Mouse (Mus musculus): ENCODE measurements around the gene Tmem211.
A peak's percentile ranks its signal among the peaks of the same experiment; 100 is the strongest.

Gene Tmem211

DNA sequence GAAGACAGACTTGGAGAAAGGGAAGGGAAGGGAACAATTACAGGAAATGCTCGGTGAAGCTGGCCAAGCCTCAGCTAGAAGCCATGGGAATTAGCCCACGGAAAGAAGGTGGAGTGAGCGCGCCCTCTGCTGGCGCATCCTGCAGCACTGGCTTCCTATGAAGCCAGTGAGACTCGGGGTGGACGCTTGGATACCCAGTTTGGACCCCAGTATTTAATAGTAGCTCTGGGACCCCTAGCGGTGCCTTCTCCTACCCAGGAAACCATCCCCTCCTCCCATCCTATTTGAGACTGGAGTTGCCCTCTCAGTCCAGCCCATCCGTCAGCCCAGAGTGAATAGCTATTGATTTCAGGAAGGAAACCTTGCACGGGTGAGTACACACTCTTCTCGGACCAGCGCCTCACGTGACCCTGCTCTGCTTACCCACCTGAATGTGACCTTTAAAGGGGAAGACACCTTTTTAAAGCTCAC lies at the start of gene Tmem211:
Gene Tmem211, plus strand, starts transcription at position 278 of the 471 bp plus-strand sequence.
- peak; percentile 66 for DNase-seq (ENCODE audit: low spot score)

DNA sequence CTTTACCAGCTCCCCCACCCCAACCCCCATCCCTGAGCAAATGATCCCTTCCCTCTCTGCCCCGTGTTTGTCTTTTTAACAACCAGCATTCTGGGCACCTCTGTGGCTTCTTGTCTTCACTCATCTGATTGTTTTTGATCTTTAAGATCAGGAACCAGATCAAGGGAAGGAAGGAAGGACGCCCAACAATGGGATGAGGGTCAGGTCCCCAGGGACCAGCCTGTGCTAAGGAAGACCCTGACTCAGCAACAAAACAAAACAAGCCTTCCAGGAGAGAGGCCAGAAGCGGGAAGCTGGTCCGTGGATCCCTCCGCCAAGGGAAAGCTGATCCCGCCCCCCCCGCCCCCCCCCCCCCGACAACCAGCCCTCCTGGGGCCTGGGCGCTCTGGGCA lies 47.3 kb upstream of the Tmem211 start:
- no peak for DNase-seq (ENCODE audit: low spot score)

DNA sequence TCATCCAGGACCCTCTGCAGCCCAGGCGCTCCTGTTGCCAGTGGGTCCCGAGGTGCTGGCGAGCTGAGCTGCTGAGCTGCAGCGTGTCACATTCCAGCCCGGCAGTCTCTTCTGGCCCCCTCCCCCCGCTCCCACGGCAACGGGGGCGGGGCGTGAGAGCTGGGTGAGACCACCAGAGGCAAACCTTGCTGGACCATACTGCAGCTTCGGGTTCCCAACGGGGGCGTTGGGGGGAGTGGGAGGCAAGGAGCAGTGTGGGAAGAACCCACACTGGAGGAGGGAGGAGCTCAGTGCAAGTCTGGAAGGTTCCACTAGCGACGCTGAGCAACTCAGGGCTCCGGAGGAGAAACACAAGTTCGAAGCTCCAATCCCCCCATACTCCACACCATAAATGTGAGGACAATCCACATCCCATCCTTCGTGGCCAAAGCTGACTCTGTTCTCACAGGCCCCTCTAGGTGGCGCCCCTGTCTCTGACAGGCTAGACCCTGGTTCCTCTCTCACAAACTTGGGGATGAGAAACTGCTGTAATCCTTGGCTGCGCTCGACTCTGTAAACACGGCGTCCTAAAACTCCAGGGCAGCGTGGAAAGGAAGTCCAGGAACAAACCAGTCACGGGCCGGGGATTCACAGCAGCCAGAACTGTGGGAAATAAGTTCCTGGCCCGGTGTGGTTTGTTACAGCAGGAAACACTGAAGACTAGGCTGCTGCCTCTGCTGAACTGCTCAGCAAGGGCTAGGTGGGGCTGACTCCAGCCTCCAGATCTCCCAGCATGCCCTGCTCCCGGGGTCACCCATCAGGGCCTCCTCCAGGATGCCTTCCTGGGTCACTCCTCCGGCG lies 46.6 kb upstream of the Tmem211 start:
- peak; percentile 77 for DNase-seq (ENCODE audit: low spot score)

DNA sequence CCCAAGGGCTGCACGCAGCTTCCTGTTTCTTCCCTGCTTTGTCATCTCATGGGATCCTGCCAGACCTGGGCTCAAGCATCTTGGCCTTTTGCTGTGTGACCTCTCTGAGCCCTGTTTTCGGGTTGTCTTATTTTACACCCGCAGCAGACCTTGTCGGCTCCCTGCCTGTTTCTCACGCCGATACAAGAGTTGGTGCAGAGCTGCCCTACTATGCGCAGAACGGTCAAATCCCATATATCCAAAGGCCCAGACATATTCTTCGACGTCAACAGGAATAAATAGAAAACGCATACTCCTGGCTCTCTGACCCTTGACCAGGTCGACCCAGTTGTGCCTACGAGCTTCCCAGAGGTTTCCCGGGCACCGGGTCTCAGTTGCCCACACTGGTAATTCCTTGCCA lies 46.0 kb upstream of the Tmem211 start:
- no peak for DNase-seq (ENCODE audit: low spot score)

DNA sequence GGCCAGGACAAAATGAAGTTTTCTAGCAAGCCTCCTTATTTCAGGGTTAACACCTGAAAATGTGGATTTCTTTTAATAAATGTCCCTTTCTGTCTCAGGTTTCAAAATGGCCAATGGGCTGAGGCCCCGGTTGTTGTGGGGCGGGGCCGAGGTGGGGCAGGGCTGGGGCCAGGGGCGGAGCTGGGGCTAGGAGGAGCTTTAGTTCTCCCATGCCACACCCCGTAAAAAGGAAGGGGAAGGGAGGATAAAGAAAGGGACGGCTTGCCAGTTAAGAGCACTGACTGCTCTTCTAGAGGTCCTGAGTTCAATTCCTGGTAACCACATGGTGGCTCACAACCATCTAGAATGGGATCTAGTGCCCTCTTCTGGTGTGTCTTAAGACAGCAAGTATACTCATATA lies 45.3 kb upstream of the Tmem211 start:
- DNase-seq (ENCODE audit: low spot score), result no peak

- DNase-seq (ENCODE audit: low spot score), result no peak
Observed at GRCm38 (mm10) chr5:113190558-113190957, 36.2 kb upstream of the Tmem211 start.

GRCm38 (mm10) chr5:113191901-113192300 lies 34.8 kb upstream of the Tmem211 start:
- no peak for DNase-seq (ENCODE audit: low spot score)

DNA sequence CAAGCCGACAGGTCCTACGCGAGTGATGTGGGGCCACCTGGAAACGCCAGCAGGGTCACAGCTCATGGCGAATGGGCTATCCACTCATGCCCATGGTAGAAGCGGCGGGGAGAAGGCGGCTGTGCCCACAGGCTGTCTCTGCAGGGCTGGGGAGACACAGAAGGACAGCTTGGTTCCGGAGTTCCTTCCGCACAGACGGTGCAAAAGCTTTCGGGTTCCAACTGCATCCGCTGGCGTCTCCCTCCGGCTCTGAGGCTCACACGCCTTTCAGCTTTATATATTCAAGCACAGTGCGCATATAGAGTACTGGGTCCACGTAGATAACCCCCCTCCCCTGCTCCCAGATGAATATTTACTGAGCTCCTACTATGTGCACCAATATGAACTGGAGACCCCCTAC lies 32.9 kb upstream of the Tmem211 start:
- DNase-seq (ENCODE audit: low spot score), result no peak

DNA sequence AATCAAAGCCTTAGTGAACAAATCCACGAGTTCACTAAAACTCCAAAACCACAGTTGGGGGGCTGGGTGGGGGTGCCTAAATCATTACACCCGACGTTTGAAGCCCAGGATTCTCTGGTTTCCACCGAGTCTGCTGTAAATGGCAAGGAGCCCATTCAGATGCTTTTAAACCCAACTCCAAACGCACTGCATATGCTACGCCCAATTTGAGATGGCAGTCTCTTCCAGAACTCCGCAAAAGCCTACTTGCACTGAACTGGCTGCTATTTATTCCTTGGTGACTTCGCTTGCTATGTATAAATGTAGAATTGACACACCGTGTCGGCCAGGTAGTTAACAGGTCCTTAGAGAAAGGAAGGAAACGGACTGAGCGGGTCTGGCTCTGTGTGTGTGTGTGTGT lies 31.3 kb upstream of the Tmem211 start:
- no peak for DNase-seq (ENCODE audit: low spot score)

DNA sequence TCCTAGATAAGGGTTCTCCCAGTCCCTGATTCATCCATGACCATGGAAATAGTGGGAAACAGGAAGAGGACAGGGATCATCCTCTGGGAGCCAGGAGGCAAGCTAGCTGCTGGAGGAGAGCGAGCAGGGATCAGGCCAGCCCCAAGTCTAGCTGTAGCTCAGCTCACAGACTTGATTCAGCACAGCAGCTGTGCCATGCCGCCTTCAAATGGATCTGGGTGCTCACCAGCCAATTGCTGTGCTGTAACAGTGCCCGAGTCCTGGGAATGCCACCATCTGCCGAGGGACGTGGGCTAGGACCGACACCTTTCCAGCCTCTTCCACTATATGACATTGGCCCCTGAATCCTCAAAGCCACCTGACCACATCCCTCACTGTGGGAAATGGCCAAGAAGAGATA lies 30.8 kb upstream of the Tmem211 start:
- no peak for DNase-seq (ENCODE audit: low spot score)

GRCm38 (mm10) chr5:113196916-113197794 lies 29.6 kb upstream of the Tmem211 start:
- no peak for DNase-seq (ENCODE audit: low spot score)

DNA sequence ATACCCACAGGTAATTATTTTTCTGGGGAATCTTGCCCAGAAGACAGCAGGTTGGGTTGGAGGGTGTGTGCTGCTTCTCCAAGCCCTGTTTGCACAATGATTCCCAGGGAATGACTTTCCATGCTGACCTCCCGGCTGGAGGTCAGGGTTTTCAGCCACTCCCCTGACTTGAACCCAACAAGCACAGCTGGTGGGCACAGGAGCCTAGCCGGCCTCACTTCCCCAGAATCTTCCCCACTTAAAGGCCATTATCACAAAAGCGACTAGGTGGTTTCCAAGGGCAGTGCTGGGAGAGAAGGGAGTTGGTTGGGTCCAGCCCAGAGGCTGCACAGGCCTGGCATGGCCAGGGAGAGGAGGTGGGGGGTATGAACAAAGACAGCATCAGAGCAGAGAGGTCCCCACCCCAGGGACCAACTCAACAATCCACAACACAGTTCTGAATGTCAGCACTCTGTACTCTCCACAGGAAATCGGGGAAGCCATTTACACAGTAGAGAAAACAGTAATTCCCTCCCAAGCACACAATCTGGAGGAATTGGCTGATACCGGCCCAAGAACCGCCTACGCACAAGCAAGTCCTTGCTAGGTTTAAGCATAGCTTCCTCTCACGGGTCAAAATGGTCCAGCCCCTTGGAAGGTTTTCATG lies 27.5 kb upstream of the Tmem211 start:
- no peak for DNase-seq (ENCODE audit: low spot score)

GRCm38 (mm10) chr5:113199772-113200134 lies 27.0 kb upstream of the Tmem211 start:
- no peak for DNase-seq (ENCODE audit: low spot score)

DNA sequence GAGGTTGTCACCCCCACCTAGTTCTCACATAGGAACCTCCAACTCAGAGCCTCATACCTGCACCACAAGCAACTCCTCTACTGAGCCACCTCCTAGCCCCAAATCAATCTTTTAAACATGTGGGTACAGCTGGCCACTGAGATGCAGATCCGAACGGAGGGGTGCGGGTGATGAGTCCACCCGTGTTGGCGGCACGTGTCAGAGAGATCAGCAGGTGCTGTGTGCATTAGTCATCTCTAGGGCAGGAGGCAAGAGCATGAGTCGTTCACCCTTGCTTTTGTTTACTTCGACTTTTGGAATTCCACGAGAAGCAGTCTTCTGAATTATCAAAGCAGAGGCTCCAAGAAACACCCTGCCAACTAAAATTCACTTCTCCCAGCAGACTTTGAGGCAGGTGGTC lies 22.5 kb upstream of the Tmem211 start:
- DNase-seq (ENCODE audit: low spot score), result no peak

- no peak for DNase-seq (ENCODE audit: low spot score)
Observed at GRCm38 (mm10) chr5:113206670-113207352, 19.9 kb upstream of the Tmem211 start.

DNA sequence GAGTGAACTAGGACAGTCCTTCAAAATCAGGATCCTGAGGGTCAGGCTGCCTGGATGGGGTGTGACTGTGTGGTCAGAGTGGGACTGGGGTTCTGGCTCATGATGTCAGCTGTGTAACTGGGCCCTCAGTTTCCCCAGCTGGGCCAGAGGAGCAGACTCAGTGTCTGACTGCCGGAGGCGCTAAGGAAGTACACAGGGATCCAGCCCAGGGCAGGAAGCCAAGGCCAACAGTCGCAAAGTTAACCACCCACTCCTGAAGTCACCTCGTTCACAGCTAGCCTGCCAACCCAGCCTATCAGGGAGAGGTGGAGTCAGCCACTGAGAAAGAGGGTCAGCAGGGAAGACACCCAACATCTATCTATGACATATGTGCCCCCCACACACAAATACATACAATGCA lies 18.7 kb upstream of the Tmem211 start:
- no peak for DNase-seq (ENCODE audit: low spot score)

GRCm38 (mm10) chr5:113208622-113209400 lies 17.9 kb upstream of the Tmem211 start:
- no peak for DNase-seq (ENCODE audit: low spot score)

DNA sequence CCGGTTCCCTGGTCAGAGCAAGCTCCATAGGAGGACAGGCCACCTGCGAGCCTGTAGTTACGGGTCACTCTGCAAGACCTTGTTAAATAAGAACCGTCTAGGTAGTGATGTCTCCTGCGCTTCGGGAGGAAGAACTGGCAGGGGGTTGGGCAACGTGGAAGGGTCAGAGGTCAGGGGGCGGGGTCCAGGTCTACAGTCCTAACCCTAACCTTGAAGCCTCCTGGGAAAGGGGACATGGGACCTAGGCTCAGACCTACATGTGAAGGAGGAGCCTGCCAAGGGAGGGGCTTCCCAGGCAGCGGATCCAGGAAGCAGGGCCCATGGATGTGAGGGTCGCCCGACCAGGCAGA lies 17.3 kb upstream of the Tmem211 start:
- DNase-seq (ENCODE audit: low spot score), result no peak

DNA sequence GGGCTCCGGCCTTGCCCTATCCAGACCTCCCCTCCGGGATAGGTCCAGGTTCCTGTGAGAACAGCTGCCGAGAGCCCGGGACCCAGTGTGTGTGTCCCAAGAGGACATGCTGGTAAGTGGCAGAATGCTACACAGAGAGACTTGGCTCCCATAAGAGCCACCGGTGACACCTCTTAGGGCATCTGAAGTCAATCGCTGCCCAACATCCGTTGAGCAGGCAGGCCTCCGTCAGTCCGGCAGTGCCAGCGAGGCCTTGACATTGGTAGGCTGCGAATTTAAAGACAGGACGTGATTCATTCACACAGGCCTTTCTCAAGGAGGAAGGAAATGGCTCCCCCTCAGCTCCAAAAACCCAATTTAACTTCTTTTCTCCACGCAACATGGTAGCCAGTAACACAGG lies 16.8 kb upstream of the Tmem211 start:
- no peak for DNase-seq (ENCODE audit: low spot score)

DNA sequence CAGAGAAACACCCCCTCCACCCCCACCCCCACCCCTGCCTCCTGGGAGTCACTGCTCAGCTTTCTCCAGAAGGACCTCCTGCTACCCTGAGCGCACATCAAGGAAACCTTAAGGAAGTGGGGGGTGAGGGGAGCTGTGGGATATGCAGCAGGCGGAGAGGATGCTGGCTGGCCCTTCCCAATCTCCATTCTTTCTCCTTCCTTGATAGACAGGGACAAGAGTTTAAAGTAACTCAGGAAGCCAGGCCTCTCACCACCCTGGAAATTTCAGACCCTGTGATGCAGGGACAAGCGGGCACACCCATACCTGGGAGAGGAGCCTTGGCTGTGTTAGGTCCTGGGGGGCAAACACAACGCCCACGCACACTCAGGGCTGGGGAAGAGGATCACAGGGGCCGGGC lies 16.4 kb upstream of the Tmem211 start:
- DNase-seq (ENCODE audit: low spot score), result no peak

DNA sequence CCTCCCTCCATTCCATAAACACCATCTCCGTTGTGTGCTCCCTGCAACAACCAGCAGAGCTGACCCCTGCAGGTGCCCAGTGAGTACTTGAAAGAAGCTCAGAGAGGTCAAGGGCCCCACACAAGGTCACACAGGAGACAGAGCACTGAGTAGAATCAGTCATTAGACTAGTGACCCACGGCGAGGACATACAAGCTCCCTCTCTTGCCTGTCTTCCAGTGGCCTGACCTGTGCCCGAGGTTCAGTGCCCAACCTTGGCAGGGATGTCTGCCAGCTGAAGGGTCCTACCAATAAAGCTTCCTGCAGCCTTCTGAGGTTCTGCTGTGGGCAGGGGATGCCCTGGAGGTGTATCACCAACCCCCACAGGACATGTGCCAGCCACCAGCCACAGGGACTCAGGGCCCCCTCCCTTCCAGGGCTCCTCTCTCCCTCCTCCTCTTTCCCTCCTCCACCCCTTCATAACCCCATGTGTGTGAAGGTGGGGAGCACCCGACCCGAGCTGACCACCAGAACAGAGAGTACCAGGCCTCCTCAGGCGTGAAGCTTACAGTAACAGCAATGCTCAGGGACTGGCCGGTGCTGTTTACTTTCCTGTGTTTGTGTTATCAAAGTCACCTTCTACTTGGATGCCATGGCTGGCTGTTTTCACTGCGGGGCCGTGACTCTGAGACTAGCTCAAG lies 14.4 kb upstream of the Tmem211 start:
- no peak for DNase-seq (ENCODE audit: low spot score)
